Mouse (Mus musculus): ENCODE measurements around the gene Ebf1.

- TF ChIP-seq CTCF (IDR thresholded peaks at IDR 0.05; ENCODE audit: low read depth) (no peak), EP300 (IDR thresholded peaks at IDR 0.05; ENCODE audit: low read depth) (no peak)
These were observed 69.3 kb downstream of the Ebf1 start for GRCm38 (mm10) chr11:44686378-44686777.
